Mouse (Mus musculus): ENCODE results near the gene Tom1l2.

GRCm38 (mm10) chr11:60233235-60233634, 119.5 kb downstream of the Tom1l2 start:
- no peak for TF ChIP-seq CTCF (IDR thresholded peaks at IDR 0.05; ENCODE audit: borderline replicate concordance, extremely low read depth, insufficient read depth, insufficient read length)
- TF ChIP-seq POLR2A (IDR thresholded peaks at IDR 0.05; ENCODE audit: borderline replicate concordance, extremely low read depth, insufficient read depth, insufficient read length, poor library complexity, severe bottlenecking) = no peak

Measured in brain, embryonic 14.5 days (tissue).